Mouse (Mus musculus): ENCODE data around the gene Rpl3.

GRCm38 (mm10) chr15:80136645-80137044 is 45.0 kb upstream of the Rpl3 start:
- TF ChIP-seq CTCF (IDR thresholded peaks at IDR 0.05; ENCODE audit: low read depth) = no peak
- no peak for TF ChIP-seq EP300 (IDR thresholded peaks at IDR 0.05; ENCODE audit: low read depth)

Data from liver, postnatal 0 days (tissue).